In the genomic region with DNA sequence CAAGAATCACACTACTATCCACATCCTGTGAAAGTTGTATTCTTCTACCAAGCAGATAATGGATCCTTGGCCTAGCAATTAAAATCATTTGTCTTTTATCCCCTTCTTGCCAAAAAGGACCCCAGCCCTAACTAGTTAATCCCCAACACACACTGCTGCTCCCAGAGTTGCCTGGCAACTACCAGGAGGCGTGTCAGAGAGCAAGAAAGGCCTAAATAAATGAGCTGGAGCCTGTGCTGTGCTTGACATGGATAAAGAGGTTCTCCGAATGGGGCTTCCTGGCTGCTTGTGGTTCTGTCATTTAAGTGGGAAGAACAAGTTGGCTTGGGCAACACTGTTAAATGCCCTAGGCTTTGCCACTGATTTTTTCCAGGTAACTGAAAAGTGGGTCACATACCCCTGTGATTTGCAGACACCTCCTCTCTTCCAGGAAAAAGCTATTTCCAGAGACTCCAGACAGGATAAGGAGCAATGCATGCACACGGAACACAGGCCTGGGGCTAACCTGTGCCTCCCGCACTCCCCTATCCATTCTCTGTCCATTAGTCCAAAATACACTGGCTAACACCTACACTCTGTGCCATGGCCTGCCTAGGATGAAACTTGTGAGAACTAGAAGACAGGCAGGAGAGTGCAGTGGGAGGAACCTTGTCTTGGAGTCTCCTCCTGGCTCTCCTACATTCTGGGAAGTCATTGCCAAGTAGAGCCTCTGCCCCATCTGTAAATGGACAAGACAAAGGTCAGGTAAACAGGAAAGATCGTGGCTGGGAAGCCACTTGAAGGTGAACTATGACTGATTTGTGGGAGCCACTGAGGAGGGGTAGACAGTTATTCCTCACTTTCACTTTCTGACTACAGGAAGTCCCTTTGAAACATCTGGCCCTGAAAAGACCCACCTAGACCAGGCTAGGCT, we compare ENCODE assay signal across 11 mouse cellular contexts.
A peak's percentile ranks its signal among the peaks of the same experiment; 100 is the strongest.
DNase-seq lines count a peak whose midpoint lies in the region; ATAC-seq lines count a peak whose summit lies in the region.
"Had no signal": no experiment of that assay in that cellular context is flagged by ENCODE, and none has a peak within 500 bp of the region (broad histone marks: within the 10 kb centered on the region; RNA-seq: fewer than 3 reads in every experiment).

No protein-coding gene starts in this region.

- H3K4me1 ChIP-seq in kidney, embryonic 14.5 days (ENCODE audit: control insufficient read depth, insufficient read depth, low read length), result no peaks in the 10 kb centered on the region
- H3K4me1 ChIP-seq in embryonic facial prominence, embryonic 10.5 days, result peaks cover 20% of the 10 kb centered on the region
- peaks cover 12% of the 10 kb centered on the region; the same call in 1 of the 2 replicates for H3K4me1 ChIP-seq in hindbrain, embryonic 14.5 days (replicated peaks; ENCODE audit: control insufficient read depth, insufficient read depth, low read length)

- H3K27ac ChIP-seq in kidney, embryonic 14.5 days (ENCODE audit: low read depth, low read length), result no peak overlapping the region
- H3K27ac ChIP-seq in embryonic facial prominence, embryonic 10.5 days (replicated peaks), result no peak overlapping the region
- 0 out of 2 replicates have a peak overlapping the region, but pooled peaks have one; percentile 12 for H3K27ac ChIP-seq in hindbrain, embryonic 14.5 days

- H3K36me3 ChIP-seq in kidney, embryonic 14.5 days (ENCODE audit: control insufficient read depth, insufficient read depth, low read length), result no peaks in the 10 kb centered on the region
- peaks cover 7% of the 10 kb centered on the region; the same call in 1 of the 2 replicates for H3K36me3 ChIP-seq in embryonic facial prominence, embryonic 10.5 days (replicated peaks)
- no peaks in the 10 kb centered on the region for H3K36me3 ChIP-seq in hindbrain, embryonic 14.5 days (replicated peaks; ENCODE audit: control insufficient read depth, insufficient read depth)

- H3K9me3 ChIP-seq in kidney, embryonic 14.5 days (ENCODE audit: control insufficient read depth, low read length), result no peaks in the 10 kb centered on the region
- no peaks in the 10 kb centered on the region for H3K9me3 ChIP-seq in embryonic facial prominence, embryonic 10.5 days
- no peaks in the 10 kb centered on the region for H3K9me3 ChIP-seq in hindbrain, embryonic 14.5 days (ENCODE audit: control insufficient read depth, low read length)

- no peak overlapping the region for H3K9ac ChIP-seq in kidney, embryonic 14.5 days (ENCODE audit: low read depth, low read length)
- no peak overlapping the region for H3K9ac ChIP-seq in hindbrain, embryonic 14.5 days

- no peak overlapping the region for H3K4me3 ChIP-seq in kidney, embryonic 14.5 days (ENCODE audit: low read length)
- no peak overlapping the region for H3K4me3 ChIP-seq in embryonic facial prominence, embryonic 10.5 days
- H3K4me3 ChIP-seq in hindbrain, embryonic 14.5 days (replicated peaks; ENCODE audit: low read length), result no peak overlapping the region

- 50% methylated on average over 5 of the region's 5 CpGs for WGBS in kidney, embryonic 14.5 days
- 58% methylated on average over 5 of the region's 5 CpGs for WGBS in embryonic facial prominence, embryonic 10.5 days
- WGBS in hindbrain, embryonic 14.5 days, result 43% methylated on average over 5 of the region's 5 CpGs

- H3K27me3 ChIP-seq in kidney, embryonic 14.5 days (ENCODE audit: control insufficient read depth, insufficient read depth, low read length), result no peaks in the 10 kb centered on the region
- peaks cover 9% of the 10 kb centered on the region; the same call in 1 of the 2 replicates for H3K27me3 ChIP-seq in embryonic facial prominence, embryonic 10.5 days (replicated peaks; ENCODE audit: low read depth, poor library complexity, severe bottlenecking)
- H3K27me3 ChIP-seq in hindbrain, embryonic 14.5 days (ENCODE audit: control insufficient read depth, insufficient read depth, low read length), result no peaks in the 10 kb centered on the region

- DNase-seq in kidney, adult 8-10 months, result peak; percentile 50
- peak; percentile 32 for DNase-seq in embryonic facial prominence, embryonic 10.5 days (ENCODE audit: low spot score)
- peak; percentile 42 for DNase-seq in hindbrain, embryonic 14.5 days (ENCODE audit: low spot score)
- DNase-seq in neural tube, embryonic 10.5 days (ENCODE audit: extremely low spot score, low spot score), result peak; percentile 34
- DNase-seq in ovary, adult 18-20 months (ENCODE audit: low spot score), result no peak
- no peak for DNase-seq in spleen, adult 18-20 months
- DNase-seq in c-Kit-positive CD71-positive TER-119-positive erythroid progenitor cells, embryonic 14.5 days (ENCODE audit: low spot score), result no peak
- DNase-seq: right cerebral cortex, adult 18-20 months; thymus, adult 18-20 months had no signal

- no peak overlapping the region for H3K4me2 ChIP-seq in kidney, embryonic 14.5 days (replicated peaks; ENCODE audit: low read depth, low read length)
- no peak overlapping the region for H3K4me2 ChIP-seq in hindbrain, embryonic 14.5 days (replicated peaks)
- H3K4me2 ChIP-seq: heart, embryonic 11.5 days had no signal

- no peak for ATAC-seq in kidney, embryonic 14.5 days (ENCODE audit: low FRiP score, low TSS enrichment)
- peak; percentile 81; the same call in 1 of the 2 replicates for ATAC-seq in hindbrain, embryonic 14.5 days (ENCODE audit: low FRiP score)

Comparison
In these comparisons a context has a peak if more than half of its experiments do, and no peak if none do; other contexts are left out.
1. DNase-seq: peak in kidney, adult 8-10 months (2 of 2), embryonic facial prominence, embryonic 10.5 days (single experiment), hindbrain, embryonic 14.5 days (single experiment) and neural tube, embryonic 10.5 days (single experiment); none in ovary, adult 18-20 months (single experiment), spleen, adult 18-20 months (0 of 2) and c-Kit-positive CD71-positive TER-119-positive erythroid progenitor cells, embryonic 14.5 days (single experiment).